Mouse (Mus musculus) c-Kit-positive CD71-positive TER-119-positive erythroid progenitor cells, embryonic 14.5 days (primary cell): ENCODE data around the gene Nsg1.

Experiments used
- DNase-seq: peaks from one replicate; pipeline ENCODE4 v3.0.0-alpha.2; 2013; ENCODE audit warnings: low spot score

The Nsg1 gene

GRCm38 (mm10) chr5:38159634-38160413 is at the start of gene Nsg1:
TSS of gene Nsg1 (minus strand) at chr5:38159907.
- no peak for DNase-seq

GRCm38 (mm10) chr5:38208985-38209384 is 49.3 kb upstream of the Nsg1 start:
- DNase-seq, result no peak

GRCm38 (mm10) chr5:38205303-38205726 is 45.6 kb upstream of the Nsg1 start:
- no peak for DNase-seq

- no peak for DNase-seq
Observed at GRCm38 (mm10) chr5:38199686-38200085, 40.0 kb upstream of the Nsg1 start.

GRCm38 (mm10) chr5:38197482-38197823 is 37.7 kb upstream of the Nsg1 start:
- DNase-seq, result peak; percentile 60

- no peak for DNase-seq
Observed at GRCm38 (mm10) chr5:38196821-38197481, 37.2 kb upstream of the Nsg1 start.

- no peak for DNase-seq
Observed at GRCm38 (mm10) chr5:38195941-38196340, 36.2 kb upstream of the Nsg1 start.

GRCm38 (mm10) chr5:38194946-38195345 is 35.2 kb upstream of the Nsg1 start:
- no peak for DNase-seq

- no peak for DNase-seq
Observed at GRCm38 (mm10) chr5:38190907-38191306, 31.2 kb upstream of the Nsg1 start.

- no peak for DNase-seq
Observed at GRCm38 (mm10) chr5:38187006-38187405, 27.3 kb upstream of the Nsg1 start.

GRCm38 (mm10) chr5:38184688-38185285 is 25.1 kb upstream of the Nsg1 start:
- DNase-seq, result no peak

- DNase-seq, result no peak
Observed at GRCm38 (mm10) chr5:38174256-38174912, 14.7 kb upstream of the Nsg1 start.

- no peak for DNase-seq
Observed at GRCm38 (mm10) chr5:38173766-38174165, 14.1 kb upstream of the Nsg1 start.

- no peak for DNase-seq
Observed at GRCm38 (mm10) chr5:38168497-38168896, 8.8 kb upstream of the Nsg1 start.

GRCm38 (mm10) chr5:38158947-38159633 is 617 bp downstream of the Nsg1 start:
- no peak for DNase-seq

- DNase-seq, result no peak
Observed at GRCm38 (mm10) chr5:38158501-38158946, 1.2 kb downstream of the Nsg1 start.

- DNase-seq, result no peak
Observed at GRCm38 (mm10) chr5:38157481-38158020, 2.2 kb downstream of the Nsg1 start.

- DNase-seq, result no peak
Observed at GRCm38 (mm10) chr5:38153636-38154035, 6.1 kb downstream of the Nsg1 start.

GRCm38 (mm10) chr5:38152201-38153108 is 7.3 kb downstream of the Nsg1 start:
- DNase-seq, result no peak

- no peak for DNase-seq
Observed at GRCm38 (mm10) chr5:38151264-38151663, 8.4 kb downstream of the Nsg1 start.

- no peak for DNase-seq
Observed at GRCm38 (mm10) chr5:38146524-38146923, 13.2 kb downstream of the Nsg1 start.
